Mouse (Mus musculus) cerebellum, adult 2 months (tissue): ENCODE measurements around the gene Tmem217.

Source experiments
- CTCF ChIP-seq: fragments of 200-500 bp; IDR thresholded peaks from 2 replicates; pipeline ENCODE4 v1.5.1; 2011; ENCODE audit warnings: low read depth, mild to moderate bottlenecking, control low read depth, low read length, moderate library complexity, borderline replicate concordance; ENCODE audit not compliant: insufficient read depth
- POLR2A ChIP-seq: fragments of 200-500 bp; IDR thresholded peaks from 2 replicates; pipeline ENCODE4 v1.6.1; 2011; ENCODE audit warnings: low read length, control low read depth, borderline replicate concordance; ENCODE audit not compliant: insufficient read depth

DNA sequence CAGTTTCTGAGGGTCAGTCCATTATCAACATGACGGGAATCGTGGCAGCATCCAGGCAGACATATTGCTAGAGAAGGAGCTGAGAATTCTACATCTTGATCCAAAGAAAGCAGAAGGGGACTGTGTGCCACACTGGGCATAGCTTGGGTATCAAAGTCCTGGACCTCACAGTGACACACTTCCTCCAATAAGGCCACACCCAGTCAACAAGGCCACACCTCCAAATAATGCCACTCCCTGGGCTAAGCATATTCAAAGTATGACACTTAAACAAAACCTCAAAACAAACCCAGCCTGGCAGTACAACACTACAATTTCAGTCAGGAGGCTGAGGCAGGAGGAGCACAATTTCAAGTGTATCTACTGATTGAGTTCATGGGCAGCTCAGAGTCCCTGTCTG lies 68.9 kb downstream of the Tmem217 start:
- TF ChIP-seq POLR2A: no peak
- no peak for TF ChIP-seq CTCF
